Mouse (Mus musculus) right cerebral cortex, postnatal 14 days (tissue): ENCODE results near the gene Gm8994.
A peak's percentile ranks its signal among the peaks of the same experiment; 100 is the strongest.

ENCODE experiments used
- DNase-seq: peaks from one replicate; pipeline ENCODE4 v3.0.0; 2022

Gene Gm8994

DNA sequence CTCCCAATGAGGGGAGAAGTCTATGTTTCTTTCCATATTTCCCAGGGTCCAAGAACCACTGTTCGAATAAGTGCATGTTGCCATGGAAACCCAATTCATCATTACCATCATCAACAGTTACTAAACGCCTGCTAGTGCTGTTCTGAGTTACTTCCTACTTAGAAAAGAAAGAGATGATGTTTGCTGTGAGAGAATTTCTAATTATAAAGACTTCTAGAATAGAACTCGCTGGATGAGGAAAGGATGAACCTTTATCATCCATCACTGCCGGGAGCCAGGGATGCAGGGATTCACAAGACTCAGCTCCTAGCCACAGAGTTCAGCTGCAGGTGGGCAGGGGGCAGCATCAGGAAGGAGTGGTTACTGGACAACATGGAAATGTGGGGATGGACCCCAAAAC lies 36.7 kb downstream of the Gm8994 start:
- DNase-seq: no peak

DNA sequence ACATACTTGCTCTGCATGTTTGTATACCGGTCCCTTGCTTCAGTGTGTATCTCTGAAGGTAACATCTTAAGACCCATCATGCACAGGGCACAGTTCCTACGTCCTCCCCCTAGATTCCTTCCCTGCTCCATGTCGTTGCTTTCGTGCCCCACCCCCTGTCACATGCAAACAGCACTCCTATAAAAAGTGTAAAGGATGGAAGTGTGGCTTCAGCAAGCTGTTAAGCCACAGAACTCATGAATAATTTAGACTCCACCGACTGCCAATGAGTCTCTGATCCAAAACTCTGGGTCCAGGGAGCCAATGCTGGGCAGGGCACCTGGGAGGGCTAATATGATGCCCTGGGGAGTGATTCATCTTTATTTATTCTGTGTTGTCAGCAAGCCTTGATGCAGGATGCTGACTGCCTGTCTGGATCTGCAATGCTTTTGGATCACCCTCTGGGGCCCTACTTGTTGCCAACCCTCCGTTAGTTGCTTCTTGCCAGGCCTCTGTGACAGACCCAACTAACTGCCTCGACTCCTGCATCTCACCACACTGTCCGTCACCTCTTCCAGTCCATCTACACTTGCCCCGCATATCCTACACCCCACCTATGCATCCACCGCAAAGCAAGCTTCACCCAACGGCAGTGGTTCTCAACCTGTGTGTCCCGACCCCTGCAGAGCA lies 37.2 kb downstream of the Gm8994 start:
- peak; percentile 47 for DNase-seq

DNA sequence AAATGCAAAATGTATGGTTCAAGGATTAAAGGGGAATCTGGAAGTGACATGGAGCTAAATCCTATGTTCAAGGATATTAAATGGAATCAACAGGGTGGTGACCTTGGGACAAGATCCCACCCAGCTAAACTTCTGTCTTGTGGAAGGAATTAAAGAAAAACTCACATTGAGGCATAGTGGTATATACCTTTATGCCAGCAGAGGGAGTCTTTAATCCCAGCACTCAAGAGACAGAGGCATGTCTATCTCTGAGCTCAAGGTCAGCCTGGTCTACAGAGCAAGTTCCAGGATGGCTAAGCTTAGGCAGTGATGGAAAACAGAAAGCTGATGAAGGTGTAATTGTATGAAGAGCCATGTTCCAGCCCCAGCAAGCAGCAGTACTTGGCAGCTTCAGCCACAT lies 48.8 kb downstream of the Gm8994 start:
- DNase-seq: no peak
